Mouse (Mus musculus) forebrain, embryonic 16.5 days (tissue): Measurements from ENCODE around the gene Ifna7. TPM values are rescaled to one million over a fixed set of nuclear protein-coding genes. Genes with fewer than 3 reads are reported as not detected.
A peak's percentile ranks its signal among the peaks of the same experiment; 100 is the strongest.
"Not testable (repeated sequence)": the region's sequence is repeated elsewhere in the genome, so short reads cannot be mapped to it uniquely, and the experiment has no call there.

Source experiments
- ATAC-seq: fragments of 200-750 bp; cut with Nextera tagmentation; 2 replicates; pipeline ENCODE4 v1.8.0; 2017; ENCODE audit warnings: mild to moderate bottlenecking, moderate library complexity
- H3K27ac ChIP-seq: fragments of 300-500 bp; sonication (generic); 2 replicates; pipeline ENCODE4 v1.5.1; 2014; ENCODE audit warnings: low read length, control low read depth
- H3K27me3 ChIP-seq: fragments of 300-500 bp; sonication (generic); replicated peaks from 2 replicates; pipeline ENCODE4 v1.6.1; 2014; ENCODE audit warnings: low read length; ENCODE audit not compliant: control insufficient read depth, insufficient read depth
- H3K36me3 ChIP-seq: fragments of 300-500 bp; sonication (generic); 2 replicates; pipeline ENCODE4 v1.6.1; 2014; ENCODE audit not compliant: control insufficient read depth, insufficient read depth
- H3K4me1 ChIP-seq: fragments of 300-500 bp; sonication (generic); replicated peaks from 2 replicates; pipeline ENCODE4 v1.6.1; 2014; ENCODE audit warnings: low read length; ENCODE audit not compliant: control insufficient read depth, insufficient read depth
- H3K4me2 ChIP-seq: fragments of 300-500 bp; sonication (generic); 2 replicates; pipeline ENCODE4 v1.6.1; 2014; ENCODE audit warnings: mild to moderate bottlenecking, low read length, control low read depth
- H3K4me3 ChIP-seq: fragments of 300-500 bp; sonication (generic); replicated peaks from 2 replicates; pipeline ENCODE4 v1.5.1; 2014; ENCODE audit warnings: mild to moderate bottlenecking, low read length, control low read depth
- H3K9ac ChIP-seq: fragments of 300-500 bp; sonication (generic); replicated peaks from 2 replicates; pipeline ENCODE4 v1.6.1; 2014; ENCODE audit warnings: low read depth, low read length, control low read depth
- H3K9me3 ChIP-seq: fragments of 300-500 bp; sonication (generic); 2 replicates; pipeline ENCODE4 v1.6.1; 2016; ENCODE audit warnings: low read length; ENCODE audit not compliant: control insufficient read depth
- WGBS: fragments of 180-500 bp; shearing (Covaris S2); extraction: QIAGEN DNeasy Blood & Tissue Kit; methylation state at CpG from one replicate; pipeline ENCODE4 v1.1.7; 2014; 5-methylcytosine and 5-hydroxymethylcytosine counted together
- polyA plus RNA-seq: library from polyadenylated mRNA; unstranded; fragments of >200 nt; fragmentation: Nextera tagmentation; extraction: Ambion mirVana; gene quantifications from 2 replicates; pipeline ENCODE4 v1.2.1, GENCODE M21; 2015

The Ifna7 gene
- polyA plus RNA-seq, 1 experiment from 2014 or later = not detected

GRCm38 (mm10) chr4:88793936-88794675 is 21.9 kb upstream of the Ifna7 start, which contains the start of gene Gm13275:
Gm13275 (plus strand) TSS chr4:88794487.
- not testable (repeated sequence) for H3K27ac ChIP-seq, H3K9me3 ChIP-seq, H3K27me3 ChIP-seq, ATAC-seq, H3K4me1 ChIP-seq, H3K4me3 ChIP-seq, H3K36me3 ChIP-seq, H3K4me2 ChIP-seq, H3K9ac ChIP-seq
- WGBS = 0% methylated on average over 6 of the region's 52 CpGs

- H3K4me1 ChIP-seq, H3K9me3 ChIP-seq, H3K9ac ChIP-seq, ATAC-seq, H3K4me2 ChIP-seq, H3K4me3 ChIP-seq, H3K36me3 ChIP-seq, H3K27ac ChIP-seq, H3K27me3 ChIP-seq: not testable (repeated sequence)
- no CpG with 5 or more reads among the region's 28 CpGs for WGBS
Measured at GRCm38 (mm10) chr4:88797097-88797496, 18.9 kb upstream of the Ifna7 start, which contains the start of gene Gm13279. Gm13279 (plus strand) TSS chr4:88797397.

DNA sequence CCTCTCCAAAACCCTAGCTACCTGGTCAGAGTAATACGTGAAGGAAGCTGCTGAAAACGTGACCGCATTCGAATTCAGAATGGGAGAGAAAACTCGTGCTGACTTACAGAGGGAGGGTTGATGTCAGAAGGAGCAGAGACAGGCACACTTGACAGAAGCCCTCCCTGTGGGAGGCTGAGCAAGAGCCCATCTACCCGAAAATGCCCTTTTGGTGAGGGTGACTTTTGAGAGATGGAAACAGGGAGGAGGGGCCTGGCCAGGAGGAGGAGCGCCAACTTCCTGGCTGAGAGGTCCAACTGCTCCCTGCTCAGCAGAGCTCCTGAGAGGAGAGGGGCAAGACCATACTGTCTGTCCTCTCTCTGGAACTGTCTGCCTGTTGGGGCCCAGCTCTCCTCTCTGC is 16.7 kb upstream of the Ifna7 start, which contains the start of gene Gm13285:
Gene Gm13285 (plus strand): TSS at position 301 of the 400 bp plus-strand sequence.
- H3K4me2 ChIP-seq, ATAC-seq, H3K4me3 ChIP-seq, H3K36me3 ChIP-seq, H3K9me3 ChIP-seq, H3K9ac ChIP-seq, H3K27me3 ChIP-seq, H3K27ac ChIP-seq, H3K4me1 ChIP-seq: not testable (repeated sequence)
- WGBS = 33% methylated on average over 1 of the region's 7 CpGs

DNA sequence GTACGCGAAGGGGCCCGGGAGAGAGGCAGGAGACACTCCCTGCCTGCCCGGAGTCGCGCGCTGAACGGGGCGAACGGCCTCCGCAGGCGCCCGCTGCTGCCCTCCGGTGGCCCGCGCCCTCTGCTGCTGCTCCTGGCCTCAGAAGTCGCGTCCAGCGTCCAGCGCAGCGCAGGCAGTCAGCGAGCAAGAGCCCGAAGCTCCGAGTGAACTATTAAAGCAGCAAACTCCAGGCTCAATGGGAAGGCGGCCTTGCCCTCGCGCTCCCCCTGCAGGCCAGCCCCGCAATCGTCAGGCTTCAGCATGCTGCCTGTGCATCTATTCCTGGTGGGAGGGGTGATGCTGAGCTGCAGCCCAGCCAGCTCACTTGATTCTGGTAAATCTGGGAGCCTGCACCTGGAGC is 13.1 kb upstream of the Ifna7 start, which contains the start of gene Gm13287:
Gene Gm13287 (plus strand): TSS at position 301 of the 400 bp plus-strand sequence.
- no CpG with 5 or more reads among the region's 29 CpGs for WGBS
- not testable (repeated sequence) for ATAC-seq, H3K36me3 ChIP-seq, H3K27ac ChIP-seq, H3K4me3 ChIP-seq, H3K27me3 ChIP-seq, H3K4me1 ChIP-seq, H3K9me3 ChIP-seq, H3K9ac ChIP-seq, H3K4me2 ChIP-seq

GRCm38 (mm10) chr4:88805231-88805630 is 10.8 kb upstream of the Ifna7 start, which contains the start of gene Gm13288:
Gm13288 (plus strand) TSS chr4:88805531.
- H3K9me3 ChIP-seq, H3K9ac ChIP-seq, H3K36me3 ChIP-seq, H3K27ac ChIP-seq, H3K27me3 ChIP-seq, ATAC-seq, H3K4me1 ChIP-seq: not testable (repeated sequence)
- Histone ChIP-seq H3K4me3 (0 out of 2 replicates have a peak within 1 kb of the TSS, but pooled peaks have one; percentile 20), H3K4me2 (peak within 1 kb of the TSS; percentile 31; the same call in 1 of the 2 replicates)
- no CpG with 5 or more reads among the region's 8 CpGs for WGBS

- H3K27me3 ChIP-seq, H3K9ac ChIP-seq, H3K4me1 ChIP-seq, H3K36me3 ChIP-seq, H3K9me3 ChIP-seq, H3K27ac ChIP-seq, ATAC-seq: not testable (repeated sequence)
- Histone ChIP-seq H3K4me3 (0 out of 2 replicates have a peak overlapping the region, but pooled peaks have one; percentile 20), H3K4me2 (peak overlapping the region; percentile 31; the same call in 1 of the 2 replicates)
- WGBS = 0% methylated on average over 12 of the region's 34 CpGs
Measured at GRCm38 (mm10) chr4:88805761-88806160, 10.3 kb upstream of the Ifna7 start.

DNA sequence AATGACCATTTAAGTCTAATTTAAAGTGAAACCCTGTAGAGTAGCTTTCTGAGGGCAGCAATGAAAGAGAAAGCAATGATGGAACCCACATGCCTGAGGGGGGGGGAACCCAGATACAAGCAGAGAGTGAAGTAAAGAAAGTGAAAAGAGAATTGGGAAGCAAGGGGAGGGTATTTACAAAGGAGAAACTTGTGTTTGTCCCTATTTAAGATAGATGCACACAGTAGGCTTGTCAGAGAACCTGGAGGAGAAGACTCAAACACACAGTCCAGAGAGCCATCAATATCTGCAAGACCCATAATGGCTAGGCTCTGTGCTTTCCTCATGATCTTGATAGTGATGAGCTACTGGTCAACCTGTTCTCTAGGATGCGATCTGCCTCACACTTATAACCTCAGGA is 3.6 kb downstream of the Ifna7 start, which contains the start of gene Ifna11:
Gene Ifna11 (plus strand): TSS at position 301 of the 400 bp plus-strand sequence.
- 86% methylated on average over 1 of the region's 1 CpGs for WGBS
- Histone ChIP-seq H3K4me2 (no peak within 1 kb of the TSS), H3K4me1 (no peaks in the 10 kb centered on the region), H3K27me3 (no peaks in the 10 kb centered on the region), H3K9ac (no peak within 1 kb of the TSS), H3K4me3 (no peak within 1 kb of the TSS), H3K36me3 (no peaks in the 10 kb centered on the region), H3K9me3 (no peaks in the 10 kb centered on the region), H3K27ac (no peak within 1 kb of the TSS)
- no peak for ATAC-seq

GRCm38 (mm10) chr4:88822995-88823394 is 7.0 kb downstream of the Ifna7 start:
- Histone ChIP-seq H3K9ac (no peak overlapping the region), H3K4me3 (no peak overlapping the region), H3K27me3 (no peaks in the 10 kb centered on the region), H3K4me2 (no peak overlapping the region), H3K36me3 (no peaks in the 10 kb centered on the region), H3K9me3 (no peaks in the 10 kb centered on the region), H3K27ac (no peak overlapping the region), H3K4me1 (no peaks in the 10 kb centered on the region)
- 23% methylated on average over 4 of the region's 4 CpGs for WGBS
- ATAC-seq = no peak

GRCm38 (mm10) chr4:88827116-88827515 is 11.1 kb downstream of the Ifna7 start, which contains the start of gene Ifna6:
Ifna6 (plus strand) TSS chr4:88827416.
- H3K27ac ChIP-seq, H3K9me3 ChIP-seq, H3K4me3 ChIP-seq, ATAC-seq, H3K4me2 ChIP-seq, H3K4me1 ChIP-seq, H3K36me3 ChIP-seq, H3K9ac ChIP-seq, H3K27me3 ChIP-seq: not testable (repeated sequence)
